Mouse (Mus musculus) hindbrain, postnatal 0 days (tissue): ENCODE data around the gene Ccdc73. TPM values are rescaled to one million over a fixed set of nuclear protein-coding genes. Genes with fewer than 3 reads are reported as not detected.
A peak's percentile ranks its signal among the peaks of the same experiment; 100 is the strongest.

Experiments
- ATAC-seq: fragments of 200-750 bp; cut with Nextera tagmentation; 2 replicates; pipeline ENCODE4 v1.8.0; 2017; ENCODE audit warnings: mild to moderate bottlenecking, moderate TSS enrichment, moderate library complexity
- DNase-seq: peaks from one replicate; pipeline ENCODE4 v3.0.0-alpha.2; 2015; ENCODE audit warnings: low spot score
- H3K27ac ChIP-seq: fragments of 300-500 bp; sonication (generic); 2 replicates; pipeline ENCODE4 v1.5.1; 2014; ENCODE audit warnings: mild to moderate bottlenecking
- H3K27me3 ChIP-seq: fragments of 300-500 bp; sonication (generic); 2 replicates; pipeline ENCODE4 v1.6.1; 2014; ENCODE audit warnings: low read length, mixed read lengths; ENCODE audit not compliant: insufficient read depth
- H3K36me3 ChIP-seq: fragments of 300-500 bp; sonication (generic); 2 replicates; pipeline ENCODE4 v1.6.1; 2014; ENCODE audit warnings: low read length, mixed read lengths; ENCODE audit not compliant: insufficient read depth
- H3K4me1 ChIP-seq: fragments of 300-500 bp; sonication (generic); 2 replicates; pipeline ENCODE4 v1.6.1; 2014; ENCODE audit warnings: antibody characterized with exemption, low read length, mixed read lengths; ENCODE audit not compliant: insufficient read depth
- H3K4me2 ChIP-seq: fragments of 300-500 bp; sonication (generic); 2 replicates; pipeline ENCODE4 v1.6.1; 2014; ENCODE audit warnings: low read depth, mild to moderate bottlenecking, low read length, moderate library complexity, mixed read lengths
- H3K4me3 ChIP-seq: fragments of 300-500 bp; sonication (generic); 2 replicates; pipeline ENCODE4 v1.5.1; 2014; ENCODE audit warnings: low read length
- H3K9ac ChIP-seq: fragments of 300-500 bp; sonication (generic); replicated peaks from 2 replicates; pipeline ENCODE4 v1.6.1; 2014; ENCODE audit warnings: mild to moderate bottlenecking, low read length, moderate library complexity, mixed read lengths
- H3K9me3 ChIP-seq: fragments of 300-500 bp; sonication (generic); 2 replicates; pipeline ENCODE4 v1.6.1; 2016; ENCODE audit warnings: low read length, mixed read lengths
- CTCF ChIP-seq: IDR thresholded peaks from 2 replicates; pipeline ENCODE4 v1.5.1; 2016; ENCODE audit warnings: antibody characterized with exemption, control low read depth, low read depth
- WGBS: fragments of 180-500 bp; shearing (Covaris S2); extraction: QIAGEN DNeasy Blood & Tissue Kit; methylation state at CpG from one replicate; pipeline ENCODE4 v1.1.7; 2014; 5-methylcytosine and 5-hydroxymethylcytosine counted together
- polyA plus RNA-seq: library from polyadenylated mRNA; unstranded; fragments of >200 nt; fragmentation: Nextera tagmentation; extraction: Ambion mirVana; gene quantifications from 2 replicates; pipeline ENCODE4 v1.2.1, GENCODE M21; 2015
- total RNA-seq: library from RNA; depleted of rRNA; stranded (reverse); fragments of >200 nt; gene quantifications from 2 replicates; pipeline ENCODE4 v1.2.3, GENCODE M21; 2014

Gene Ccdc73
- total and polyA plus RNA-seq, 2 experiments from 2014 or later = 3.7 TPM; not detected in 1

DNA sequence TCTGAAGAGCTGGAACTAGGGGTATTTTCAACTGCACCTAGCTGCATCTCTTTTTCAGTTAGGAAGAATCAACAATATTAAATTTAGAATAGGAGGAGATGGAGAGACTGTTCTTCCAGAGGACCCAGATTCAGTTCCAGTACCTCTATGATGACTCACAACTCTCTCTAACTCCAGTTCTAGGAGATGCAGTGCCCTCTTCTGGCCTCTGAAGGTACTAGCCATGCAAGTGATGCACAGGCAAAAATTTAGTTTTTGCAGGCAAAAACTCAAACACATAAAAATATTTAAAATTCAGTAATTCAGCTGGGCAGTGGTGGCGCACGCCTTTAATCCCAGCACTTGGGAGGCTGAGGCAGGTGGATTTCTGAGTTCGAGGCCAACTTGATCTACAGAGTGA is 48.1 kb downstream of the Ccdc73 start:
- Histone ChIP-seq H3K9me3 (no peaks in the 10 kb centered on the region), H3K4me1 (no peaks in the 10 kb centered on the region), H3K27me3 (no peaks in the 10 kb centered on the region), H3K4me2 (no peak overlapping the region), H3K36me3 (no peaks in the 10 kb centered on the region), H3K4me3 (no peak overlapping the region), H3K9ac (no peak overlapping the region), H3K27ac (no peak overlapping the region)
- ATAC-seq (no peak), DNase-seq (no peak)
- 0 out of 2 replicates have a peak, but pooled peaks have one; percentile 3 for TF ChIP-seq CTCF
- WGBS = 85% methylated on average over 3 of the region's 3 CpGs

DNA sequence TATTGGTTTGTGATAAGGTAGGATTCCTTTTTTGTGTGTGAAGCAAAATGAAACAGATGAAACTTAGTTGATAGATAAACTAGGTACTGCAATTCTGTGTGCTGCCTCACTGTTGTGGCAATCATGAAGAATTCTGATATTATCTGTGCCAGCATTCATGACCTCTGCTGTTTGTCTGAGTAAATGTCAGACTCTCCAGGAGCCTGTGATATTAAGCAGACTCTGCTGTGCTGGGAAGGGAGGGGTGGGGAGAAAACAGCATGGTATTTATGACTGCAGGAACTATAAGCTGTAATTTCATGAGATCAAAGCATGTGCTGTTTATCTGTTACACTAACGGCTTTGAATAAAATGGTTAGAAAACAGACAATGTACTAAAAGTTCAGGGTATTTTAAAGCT is 96.9 kb downstream of the Ccdc73 start:
- Histone ChIP-seq H3K4me2 (no peak overlapping the region), H3K27me3 (no peaks in the 10 kb centered on the region), H3K9me3 (no peaks in the 10 kb centered on the region), H3K36me3 (no peaks in the 10 kb centered on the region), H3K27ac (no peak overlapping the region), H3K4me1 (no peaks in the 10 kb centered on the region), H3K9ac (no peak overlapping the region), H3K4me3 (no peak overlapping the region)
- TF ChIP-seq CTCF = no peak
- no peak for ATAC-seq
- DNase-seq = no peak
- WGBS = 38% methylated on average over 1 of the region's 1 CpGs

DNA sequence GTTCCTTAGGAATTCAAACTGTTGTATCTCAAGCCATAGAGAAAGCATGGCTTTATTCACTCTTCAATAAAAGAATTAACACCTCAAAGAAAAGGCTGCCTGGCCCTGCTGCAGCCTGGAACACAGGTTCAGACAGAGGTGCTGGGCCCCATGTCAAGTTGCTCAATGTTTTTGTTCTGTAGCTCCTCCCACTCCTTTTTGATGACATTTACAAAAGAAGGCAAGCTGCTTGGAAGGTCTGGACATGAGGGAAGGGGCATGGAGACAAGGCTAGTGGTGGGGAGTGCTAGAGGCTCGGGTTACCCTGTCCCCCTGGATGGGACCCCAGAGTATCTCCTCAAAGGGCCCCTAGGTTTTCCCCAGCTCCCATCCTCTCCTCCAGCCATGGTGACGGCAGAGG is 114.1 kb downstream of the Ccdc73 start:
- Histone ChIP-seq H3K9me3 (no peaks in the 10 kb centered on the region), H3K27me3 (no peaks in the 10 kb centered on the region), H3K9ac (no peak overlapping the region), H3K4me1 (no peaks in the 10 kb centered on the region), H3K4me2 (no peak overlapping the region), H3K27ac (no peak overlapping the region), H3K4me3 (no peak overlapping the region), H3K36me3 (no peaks in the 10 kb centered on the region)
- no peak for DNase-seq
- ATAC-seq = no peak
- no peak for TF ChIP-seq CTCF
- WGBS = 11% methylated on average over 2 of the region's 2 CpGs

DNA sequence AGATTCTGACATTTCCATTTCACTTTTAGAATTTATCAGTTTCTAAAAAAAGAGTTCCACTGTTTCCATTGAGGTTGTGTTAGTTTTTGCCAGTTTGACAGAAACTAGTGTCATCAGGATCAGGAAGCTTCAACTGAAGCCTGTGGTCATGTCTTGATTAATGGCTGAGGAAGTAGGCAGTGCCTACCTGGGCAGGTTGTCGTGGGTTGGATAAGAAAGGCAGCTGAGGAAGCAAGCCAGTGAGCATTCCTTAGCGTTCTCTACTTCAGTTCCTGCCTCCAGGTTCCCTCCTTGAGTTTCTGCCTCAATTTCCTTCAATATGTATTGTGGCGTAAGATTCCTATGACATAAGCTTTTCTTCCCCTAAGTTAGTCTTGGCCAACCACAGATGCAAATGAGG is 118.2 kb downstream of the Ccdc73 start:
- 74% methylated on average over 3 of the region's 3 CpGs for WGBS
- no peak overlapping the region for H3K4me2 ChIP-seq

DNA sequence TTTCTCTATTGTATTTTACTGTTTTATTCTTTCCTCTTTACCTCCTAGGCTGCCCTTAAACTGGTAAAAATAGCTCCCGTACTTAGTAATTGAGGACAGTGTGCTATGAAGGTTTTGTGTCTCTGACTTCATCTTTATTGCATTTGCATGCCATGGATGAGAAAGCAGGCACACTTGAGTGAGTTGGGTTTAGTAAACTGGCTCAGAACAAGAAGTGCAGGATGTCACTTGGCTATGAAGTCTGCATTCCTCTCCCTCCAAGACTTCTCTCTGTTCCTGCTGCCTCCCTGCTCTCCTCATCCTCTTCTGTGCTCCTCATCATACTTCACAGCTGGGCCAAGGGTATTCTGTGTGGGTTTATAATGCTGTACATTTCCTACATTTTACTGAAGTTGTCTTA is 121.4 kb downstream of the Ccdc73 start:
- DNase-seq (no peak), ATAC-seq (no peak)
- H3K4me2 ChIP-seq = no peak overlapping the region
- no peaks in the 10 kb centered on the region for H3K36me3 ChIP-seq
- H3K9me3 ChIP-seq = no peaks in the 10 kb centered on the region
- no peaks in the 10 kb centered on the region for H3K4me1 ChIP-seq
- TF ChIP-seq CTCF = no peak
- WGBS = 87% methylated on average over 1 of the region's 1 CpGs
- no peak overlapping the region for H3K9ac ChIP-seq
- no peak overlapping the region for H3K27ac ChIP-seq
- H3K4me3 ChIP-seq = no peak overlapping the region
- no peaks in the 10 kb centered on the region for H3K27me3 ChIP-seq

More for the DNA sequence above, 118.2 kb downstream of the Ccdc73 start:
- TF ChIP-seq CTCF = no peak
- Histone ChIP-seq H3K9me3 (no peaks in the 10 kb centered on the region), H3K4me1 (no peaks in the 10 kb centered on the region), H3K9ac (no peak overlapping the region), H3K36me3 (no peaks in the 10 kb centered on the region), H3K27me3 (no peaks in the 10 kb centered on the region), H3K4me3 (no peak overlapping the region), H3K27ac (no peak overlapping the region)
- ATAC-seq (no peak), DNase-seq (no peak)

DNA sequence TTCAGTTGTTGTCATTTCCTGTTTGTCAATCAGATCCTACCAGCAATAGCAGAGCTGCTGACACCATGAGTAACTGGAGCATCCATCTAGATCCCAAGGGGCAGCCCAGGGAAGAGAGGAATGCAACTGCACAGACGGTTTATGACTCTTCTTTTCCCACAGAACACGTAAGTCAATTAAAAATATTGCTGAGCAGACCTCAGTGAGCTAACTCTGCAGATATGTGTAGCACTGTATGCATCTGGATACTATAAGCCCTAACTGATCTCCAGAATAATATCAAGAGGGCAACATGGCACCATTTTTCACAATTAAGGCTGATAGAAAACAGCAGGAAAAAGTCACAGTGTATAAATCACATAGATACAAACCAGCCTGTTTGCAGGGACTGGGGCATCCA is 126.8 kb downstream of the Ccdc73 start:
- Histone ChIP-seq H3K4me3 (no peak overlapping the region), H3K27ac (no peak overlapping the region), H3K9me3 (no peaks in the 10 kb centered on the region), H3K27me3 (no peaks in the 10 kb centered on the region), H3K36me3 (peaks cover 21% of the 10 kb centered on the region; the same call in 1 of the 2 replicates), H3K4me2 (no peak overlapping the region), H3K4me1 (no peaks in the 10 kb centered on the region), H3K9ac (no peak overlapping the region)
- TF ChIP-seq CTCF = no peak
- ATAC-seq (no peak), DNase-seq (peak; percentile 5)
- 58% methylated on average over 2 of the region's 2 CpGs for WGBS

DNA sequence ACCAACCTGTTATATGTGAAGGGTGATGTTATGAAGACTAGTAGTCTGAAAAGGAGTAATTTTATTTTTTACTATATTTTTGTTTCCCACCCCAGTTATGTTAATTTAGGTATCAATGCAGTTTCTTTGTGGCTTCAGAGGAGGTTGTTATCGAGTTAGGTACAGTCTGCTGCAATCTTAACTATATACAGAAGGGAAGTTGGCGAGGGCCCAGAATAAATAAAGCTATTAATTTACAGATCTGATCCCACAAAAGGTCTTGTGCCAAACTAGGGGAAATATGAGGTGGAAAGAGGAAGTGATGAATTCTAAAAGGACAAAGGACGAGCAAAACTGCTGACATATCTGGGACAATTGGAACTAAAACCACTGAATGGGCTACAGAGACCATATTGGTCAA is 128.6 kb downstream of the Ccdc73 start:
- H3K4me1 ChIP-seq = no peaks in the 10 kb centered on the region
- H3K27me3 ChIP-seq = no peaks in the 10 kb centered on the region
- H3K27ac ChIP-seq = no peak overlapping the region
- TF ChIP-seq CTCF = no peak
- no peak overlapping the region for H3K4me3 ChIP-seq
- WGBS = 83% methylated on average over 3 of the region's 3 CpGs
- no peak for ATAC-seq
- H3K36me3 ChIP-seq = peaks cover 21% of the 10 kb centered on the region; the same call in 1 of the 2 replicates
- H3K4me2 ChIP-seq = no peak overlapping the region
- H3K9me3 ChIP-seq = no peaks in the 10 kb centered on the region
- no peak for DNase-seq
- no peak overlapping the region for H3K9ac ChIP-seq

DNA sequence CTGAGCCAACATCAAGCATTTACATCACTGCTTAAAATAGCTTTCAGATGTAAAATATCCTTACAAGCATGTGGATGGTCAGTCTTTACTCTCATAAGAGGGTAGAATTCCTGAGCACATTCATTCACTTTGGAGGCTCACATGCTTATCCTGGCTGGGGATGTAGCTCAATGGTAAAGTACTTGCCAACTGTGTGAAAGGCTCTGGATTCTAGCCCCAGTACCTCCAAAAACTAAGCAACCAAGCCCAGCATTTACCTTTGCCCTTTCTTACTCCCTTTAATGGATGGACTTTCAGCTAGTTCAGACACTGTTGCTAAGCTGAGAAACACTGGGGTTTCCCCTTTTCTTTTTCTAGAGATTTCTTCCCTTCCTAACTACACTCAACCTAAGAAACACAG is 139.6 kb downstream of the Ccdc73 start:
- DNase-seq = no peak
- Histone ChIP-seq H3K4me1 (no peaks in the 10 kb centered on the region), H3K9ac (no peak overlapping the region), H3K4me2 (no peak overlapping the region), H3K27ac (no peak overlapping the region), H3K36me3 (peaks cover 46% of the 10 kb centered on the region), H3K27me3 (no peaks in the 10 kb centered on the region), H3K4me3 (no peak overlapping the region), H3K9me3 (no peaks in the 10 kb centered on the region)
- no peak for TF ChIP-seq CTCF
- no peak for ATAC-seq
